Mouse (Mus musculus) forebrain, embryonic 12.5 days (tissue): ENCODE data around the gene Trim71. TPM values are rescaled to one million over a fixed set of nuclear protein-coding genes. Genes with fewer than 3 reads are reported as not detected.

Experiments
- ATAC-seq: fragments of 200-750 bp; cut with Nextera tagmentation; 2 replicates; pipeline ENCODE4 v1.8.0; 2017; ENCODE audit warnings: moderate TSS enrichment; ENCODE audit not compliant: low FRiP score
- H3K27ac ChIP-seq: fragments of 300-500 bp; sonication (generic); 2 replicates; pipeline ENCODE4 v1.5.1; 2016; ENCODE audit warnings: mild to moderate bottlenecking
- H3K27me3 ChIP-seq: fragments of 300-500 bp; sonication (generic); 2 replicates; pipeline ENCODE4 v1.6.1; 2016; ENCODE audit warnings: mild to moderate bottlenecking
- H3K36me3 ChIP-seq: fragments of 300-500 bp; sonication (generic); replicated peaks from 2 replicates; pipeline ENCODE4 v1.6.1; 2016; ENCODE audit warnings: mild to moderate bottlenecking
- H3K4me1 ChIP-seq: fragments of 300-500 bp; sonication (generic); 2 replicates; pipeline ENCODE4 v1.6.1; 2016
- H3K4me2 ChIP-seq: fragments of 300-500 bp; sonication (generic); 2 replicates; pipeline ENCODE4 v1.6.1; 2016; ENCODE audit warnings: mild to moderate bottlenecking, moderate library complexity
- H3K4me3 ChIP-seq: fragments of 300-500 bp; sonication (generic); replicated peaks from 2 replicates; pipeline ENCODE4 v1.5.1; 2016; ENCODE audit warnings: mild to moderate bottlenecking
- H3K9ac ChIP-seq: fragments of 300-500 bp; sonication (generic); 2 replicates; pipeline ENCODE4 v1.6.1; 2016; ENCODE audit warnings: mild to moderate bottlenecking
- H3K9me3 ChIP-seq: fragments of 300-500 bp; sonication (generic); 2 replicates; pipeline ENCODE4 v1.6.1; 2016
- WGBS: fragments of 180-500 bp; shearing (Covaris S2); methylation state at CpG from one replicate; pipeline ENCODE4 v1.1.7; 2016; 5-methylcytosine and 5-hydroxymethylcytosine counted together
- polyA plus RNA-seq: library from polyadenylated mRNA; unstranded; fragments of >200 nt; fragmentation: Nextera tagmentation; extraction: Ambion mirVana; gene quantifications from 2 replicates; pipeline ENCODE4 v1.2.1, GENCODE M21; 2016

Trim71 gene
- polyA plus RNA-seq, 1 experiment from 2014 or later, result 0.52 TPM

DNA sequence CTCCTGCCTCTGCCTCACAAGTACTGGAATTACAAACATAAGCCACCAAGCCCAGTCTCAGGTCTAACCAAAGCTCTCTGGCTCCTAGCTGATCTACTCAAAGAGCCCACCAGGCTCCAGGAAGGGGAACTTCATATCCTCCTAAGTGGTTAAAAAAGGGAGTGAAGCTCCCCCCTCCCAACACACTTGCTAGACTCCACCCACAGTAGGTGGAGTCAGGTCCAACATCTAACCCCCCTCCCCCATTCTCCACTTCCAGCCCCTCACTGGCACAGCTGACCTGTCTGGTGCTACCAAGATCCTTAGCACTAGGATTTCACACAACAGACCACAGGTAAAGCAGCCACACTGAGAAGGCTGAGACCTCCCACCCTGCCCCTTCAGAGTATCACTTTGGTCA is 10.3 kb downstream of the Trim71 start:
- Histone ChIP-seq H3K4me2 (no peak overlapping the region), H3K36me3 (no peaks in the 10 kb centered on the region), H3K4me1 (peaks cover 25% of the 10 kb centered on the region), H3K9ac (no peak overlapping the region), H3K27me3 (peaks cover 39% of the 10 kb centered on the region), H3K9me3 (no peaks in the 10 kb centered on the region), H3K4me3 (no peak overlapping the region), H3K27ac (no peak overlapping the region)
- no peak for ATAC-seq

DNA sequence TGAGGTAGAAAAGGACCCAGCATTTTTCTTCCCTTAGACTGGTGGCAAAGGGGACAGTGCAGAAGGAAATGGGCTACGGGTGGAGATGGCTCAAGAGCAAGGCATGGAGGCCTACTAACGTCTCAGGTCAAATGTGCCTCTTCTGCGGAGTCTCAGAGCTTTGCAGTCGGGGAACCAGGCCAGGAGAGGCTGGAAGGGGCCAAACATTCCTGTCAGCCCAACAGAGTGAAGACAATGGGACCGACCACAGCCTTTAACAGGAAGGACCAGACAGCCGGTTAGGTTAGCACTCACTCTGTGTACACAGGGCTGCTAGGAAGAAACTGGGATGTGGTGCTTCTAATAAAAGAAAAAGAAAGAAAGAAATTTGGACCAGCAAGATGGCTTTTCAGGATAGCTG is 14.1 kb downstream of the Trim71 start:
- no peak overlapping the region for H3K9ac ChIP-seq
- H3K36me3 ChIP-seq, result no peaks in the 10 kb centered on the region
- WGBS, result 14% methylated on average over 6 of the region's 6 CpGs
- no peak overlapping the region for H3K27ac ChIP-seq
- peaks cover 41% of the 10 kb centered on the region for H3K27me3 ChIP-seq
- no peak overlapping the region for H3K4me2 ChIP-seq
- H3K4me3 ChIP-seq, result no peak overlapping the region
- no peaks in the 10 kb centered on the region for H3K9me3 ChIP-seq
- H3K4me1 ChIP-seq, result peaks cover 50% of the 10 kb centered on the region
- no peak for ATAC-seq

DNA sequence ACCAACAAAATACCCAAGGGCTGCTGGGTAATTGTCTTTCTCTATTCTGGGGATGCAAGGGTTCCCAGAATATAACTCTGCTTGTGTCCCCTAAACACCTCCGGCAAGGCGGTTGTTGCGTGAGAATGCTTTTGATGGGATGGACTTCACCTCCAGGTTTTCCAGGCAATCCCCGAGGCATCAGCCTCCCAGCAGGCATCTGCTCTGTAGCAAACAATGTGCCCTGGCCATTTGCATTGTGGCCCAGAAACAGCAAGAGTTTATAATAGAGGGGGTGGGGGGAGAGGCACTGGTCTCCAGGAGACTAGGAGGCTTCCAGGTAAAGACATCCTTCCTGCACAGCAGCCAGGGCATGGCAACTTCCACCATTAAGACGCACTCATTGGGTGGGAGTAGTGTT is 15.1 kb downstream of the Trim71 start:
- Histone ChIP-seq H3K27me3 (peaks cover 47% of the 10 kb centered on the region), H3K4me3 (no peak overlapping the region), H3K9ac (no peak overlapping the region), H3K4me2 (0 out of 2 replicates have a peak overlapping the region, but pooled peaks have one; percentile 1), H3K27ac (no peak overlapping the region), H3K36me3 (no peaks in the 10 kb centered on the region), H3K4me1 (peaks cover 50% of the 10 kb centered on the region), H3K9me3 (no peaks in the 10 kb centered on the region)
- WGBS, result 11% methylated on average over 5 of the region's 5 CpGs
- no peak for ATAC-seq

DNA sequence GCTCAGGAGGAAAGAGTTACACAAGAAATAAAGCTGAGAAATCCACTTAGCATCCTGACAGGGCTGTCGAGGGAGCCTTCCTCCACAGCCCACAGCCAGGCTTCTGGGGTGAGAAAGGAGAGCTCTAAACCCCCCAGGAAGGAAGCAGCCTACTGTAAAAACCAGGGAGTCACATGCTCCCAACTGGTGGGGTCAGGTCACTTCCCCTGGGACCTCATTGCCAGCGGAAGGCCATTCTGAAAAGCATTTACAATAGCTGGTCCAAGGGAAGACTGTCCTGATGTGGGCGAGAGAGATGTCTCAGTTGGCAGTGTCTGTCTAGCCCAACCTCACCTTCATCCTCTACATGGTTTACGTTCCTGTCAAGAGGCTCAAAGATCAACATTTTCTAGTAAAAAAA is 15.7 kb downstream of the Trim71 start:
- Histone ChIP-seq H3K4me3 (no peak overlapping the region), H3K36me3 (no peaks in the 10 kb centered on the region), H3K27ac (0 out of 2 replicates have a peak overlapping the region, but pooled peaks have one; percentile 19), H3K9me3 (no peaks in the 10 kb centered on the region), H3K4me2 (no peak overlapping the region), H3K9ac (no peak overlapping the region), H3K27me3 (peaks cover 53% of the 10 kb centered on the region), H3K4me1 (peaks cover 52% of the 10 kb centered on the region)
- no peak for ATAC-seq
- 16% methylated on average over 4 of the region's 4 CpGs for WGBS

DNA sequence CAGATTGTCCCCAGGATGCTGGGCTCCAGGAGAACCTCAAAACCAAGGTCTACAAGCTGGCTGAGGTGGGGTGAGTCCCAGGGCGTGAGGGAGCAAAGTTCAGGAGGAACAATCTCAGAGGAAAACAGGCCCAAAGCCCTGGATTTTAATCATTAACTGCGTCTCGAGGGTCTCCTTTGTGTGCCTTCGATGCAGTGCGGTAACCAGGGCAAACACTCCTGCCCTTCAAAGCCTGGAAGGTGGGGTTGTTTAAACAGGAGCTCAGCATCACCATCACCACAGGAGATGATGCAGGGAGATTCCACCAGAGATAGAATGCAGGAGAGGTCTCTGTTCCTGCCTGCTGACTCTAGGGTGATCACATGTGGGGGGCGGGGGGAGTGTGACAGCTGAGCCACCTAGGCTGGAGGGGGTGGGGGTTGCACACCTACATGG is 16.5 kb downstream of the Trim71 start:
- no peak overlapping the region for H3K4me2 ChIP-seq
- 16% methylated on average over 6 of the region's 6 CpGs for WGBS
- H3K9me3 ChIP-seq, result no peaks in the 10 kb centered on the region
- H3K9ac ChIP-seq, result no peak overlapping the region
- no peak overlapping the region for H3K27ac ChIP-seq
- no peak for ATAC-seq
- H3K4me1 ChIP-seq, result peaks cover 52% of the 10 kb centered on the region
- H3K4me3 ChIP-seq, result no peak overlapping the region
- H3K27me3 ChIP-seq, result peaks cover 54% of the 10 kb centered on the region
- H3K36me3 ChIP-seq, result no peaks in the 10 kb centered on the region

DNA sequence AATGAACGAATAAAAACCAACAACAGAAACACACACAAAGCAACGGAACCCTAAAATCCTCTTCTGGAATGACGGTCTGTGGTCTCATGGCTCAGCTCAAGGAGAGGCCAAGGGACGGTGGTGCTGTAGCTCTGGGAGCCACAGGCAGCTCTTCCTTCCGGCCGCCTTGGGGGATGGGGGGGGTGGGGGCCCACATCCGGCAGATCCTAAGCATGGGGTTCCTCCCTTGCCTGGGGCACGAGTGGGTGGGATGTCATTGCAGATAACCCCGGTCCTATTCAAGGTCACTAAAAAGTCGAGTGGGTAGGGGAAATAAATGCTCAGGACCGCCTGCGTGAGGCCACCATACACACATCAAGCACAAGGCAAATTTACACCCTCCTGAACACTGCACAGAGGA is 17.4 kb downstream of the Trim71 start:
- ATAC-seq, result no peak
- H3K36me3 ChIP-seq, result no peaks in the 10 kb centered on the region
- H3K4me1 ChIP-seq, result peaks cover 52% of the 10 kb centered on the region
- H3K4me2 ChIP-seq, result no peak overlapping the region
- peaks cover 54% of the 10 kb centered on the region for H3K27me3 ChIP-seq
- H3K9ac ChIP-seq, result no peak overlapping the region
- 72% methylated on average over 12 of the region's 12 CpGs for WGBS
- H3K27ac ChIP-seq, result no peak overlapping the region
- no peaks in the 10 kb centered on the region for H3K9me3 ChIP-seq
- H3K4me3 ChIP-seq, result no peak overlapping the region

DNA sequence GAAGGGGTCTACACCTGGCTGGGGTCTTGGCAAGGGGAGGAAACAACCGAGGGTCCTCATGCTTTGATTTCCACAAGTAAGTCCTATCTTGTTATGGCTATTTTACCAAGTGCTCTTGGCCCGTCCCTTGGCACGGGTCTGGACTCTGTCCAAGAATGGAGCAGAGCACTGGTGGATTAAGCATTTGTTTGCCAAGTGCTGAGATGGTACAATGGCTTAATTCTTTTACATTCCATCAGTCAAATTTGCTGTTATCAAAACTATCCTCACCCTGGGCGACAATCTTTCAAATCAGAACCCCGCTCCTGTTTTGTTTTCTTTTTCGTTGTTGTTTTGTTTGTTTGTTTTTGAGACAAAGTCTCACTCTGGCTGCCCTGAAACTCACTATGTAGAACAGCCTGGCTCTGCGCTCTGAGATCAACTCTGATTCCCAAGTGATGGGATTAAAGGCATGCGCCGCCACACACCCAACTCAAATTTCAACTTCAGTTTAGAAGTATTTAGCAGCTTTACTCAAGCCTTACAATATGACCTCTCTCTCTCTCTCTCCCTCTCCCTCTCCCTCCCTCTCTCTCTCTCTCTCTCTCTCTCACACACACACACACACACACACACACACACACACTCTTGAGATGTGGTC is 19.3 kb downstream of the Trim71 start:
- ATAC-seq, result no peak
- WGBS, result 38% methylated on average over 9 of the region's 9 CpGs

DNA sequence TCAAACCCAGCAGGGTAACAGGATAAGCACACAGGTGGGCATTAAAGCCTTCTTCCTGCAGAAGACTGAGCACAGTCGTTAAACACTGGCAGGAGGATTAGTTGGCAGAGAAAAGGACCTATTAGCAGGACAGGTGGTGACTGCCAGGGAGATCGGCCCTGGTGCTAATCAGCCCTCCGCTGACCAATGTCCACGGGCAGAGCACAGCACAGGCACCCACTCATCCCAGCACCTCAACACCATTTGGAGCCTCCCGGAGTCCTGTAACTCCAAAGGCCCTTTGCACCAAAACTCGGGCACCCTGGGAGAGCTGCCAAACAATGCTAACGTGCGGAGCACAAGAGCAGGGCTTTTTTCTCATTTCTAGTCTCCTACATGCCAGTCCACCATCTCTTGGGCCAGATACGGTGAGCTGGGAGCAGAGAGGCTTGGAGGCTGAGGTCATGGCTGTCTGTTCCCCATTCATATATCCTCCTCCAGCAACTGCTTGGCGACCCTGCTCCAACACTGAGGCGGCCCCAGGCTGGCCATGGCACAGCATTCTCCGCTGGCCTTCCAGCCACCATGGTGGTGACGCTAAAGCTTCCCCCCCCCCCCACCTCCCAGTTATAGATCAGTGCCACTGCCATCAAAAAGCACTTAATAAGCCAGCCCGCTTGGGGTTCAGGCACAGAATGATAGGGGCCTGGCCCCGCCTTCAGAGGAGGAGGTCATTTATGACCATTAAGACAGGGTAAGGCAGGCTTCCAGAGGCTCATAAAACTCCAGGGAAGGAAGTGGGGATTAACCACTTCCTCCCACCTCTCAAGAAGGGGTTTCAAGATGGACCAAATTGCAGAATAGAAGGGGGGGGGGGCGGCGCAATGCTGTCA is 20.1 kb downstream of the Trim71 start:
- H3K27ac ChIP-seq, result no peak overlapping the region

More for the DNA sequence above, 19.3 kb downstream of the Trim71 start:
- H3K9ac ChIP-seq, result no peak overlapping the region
- H3K27me3 ChIP-seq, result peaks cover 44% of the 10 kb centered on the region
- H3K4me3 ChIP-seq, result no peak overlapping the region
- no peaks in the 10 kb centered on the region for H3K36me3 ChIP-seq
- H3K9me3 ChIP-seq, result no peaks in the 10 kb centered on the region
- peaks cover 55% of the 10 kb centered on the region for H3K4me1 ChIP-seq
- H3K27ac ChIP-seq, result no peak overlapping the region
- no peak overlapping the region for H3K4me2 ChIP-seq

DNA sequence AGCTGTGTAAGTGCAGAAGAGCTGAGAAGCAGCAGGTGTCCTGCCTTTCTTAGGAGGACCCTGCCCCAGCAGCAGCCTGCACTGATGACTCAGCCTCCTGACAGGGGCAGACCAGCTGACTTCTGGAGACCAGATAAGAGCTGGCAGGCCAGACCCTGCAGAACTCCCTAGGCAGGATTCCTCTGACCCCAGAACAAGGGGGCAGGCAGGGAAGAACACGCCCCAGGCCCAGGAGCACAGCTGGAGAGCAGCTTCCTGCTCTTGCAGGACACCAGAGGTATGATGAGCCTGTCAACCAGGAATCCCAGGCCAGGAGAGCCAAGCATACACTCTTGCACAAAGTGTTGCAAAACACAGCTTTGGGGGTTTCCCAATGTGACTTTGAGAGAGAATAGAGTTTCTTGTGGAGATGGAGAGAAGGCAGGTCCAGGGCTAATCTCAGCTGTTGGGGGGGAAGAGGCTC is 22.9 kb downstream of the Trim71 start:
- Histone ChIP-seq H3K27ac (no peak overlapping the region), H3K27me3 (peaks cover 25% of the 10 kb centered on the region), H3K9ac (no peak overlapping the region), H3K36me3 (no peaks in the 10 kb centered on the region), H3K4me1 (peaks cover 41% of the 10 kb centered on the region), H3K4me3 (no peak overlapping the region), H3K4me2 (no peak overlapping the region), H3K9me3 (no peaks in the 10 kb centered on the region)
- 62% methylated on average over 1 of the region's 1 CpGs for WGBS
- no peak for ATAC-seq

More for the DNA sequence above, 20.1 kb downstream of the Trim71 start:
- peaks cover 47% of the 10 kb centered on the region for H3K4me1 ChIP-seq
- no peak overlapping the region for H3K4me3 ChIP-seq
- H3K27me3 ChIP-seq, result peaks cover 39% of the 10 kb centered on the region
- no peak for ATAC-seq
- WGBS, result 63% methylated on average over 17 of the region's 17 CpGs
- H3K9ac ChIP-seq, result no peak overlapping the region
- H3K4me2 ChIP-seq, result no peak overlapping the region
- no peaks in the 10 kb centered on the region for H3K9me3 ChIP-seq
- H3K36me3 ChIP-seq, result no peaks in the 10 kb centered on the region

DNA sequence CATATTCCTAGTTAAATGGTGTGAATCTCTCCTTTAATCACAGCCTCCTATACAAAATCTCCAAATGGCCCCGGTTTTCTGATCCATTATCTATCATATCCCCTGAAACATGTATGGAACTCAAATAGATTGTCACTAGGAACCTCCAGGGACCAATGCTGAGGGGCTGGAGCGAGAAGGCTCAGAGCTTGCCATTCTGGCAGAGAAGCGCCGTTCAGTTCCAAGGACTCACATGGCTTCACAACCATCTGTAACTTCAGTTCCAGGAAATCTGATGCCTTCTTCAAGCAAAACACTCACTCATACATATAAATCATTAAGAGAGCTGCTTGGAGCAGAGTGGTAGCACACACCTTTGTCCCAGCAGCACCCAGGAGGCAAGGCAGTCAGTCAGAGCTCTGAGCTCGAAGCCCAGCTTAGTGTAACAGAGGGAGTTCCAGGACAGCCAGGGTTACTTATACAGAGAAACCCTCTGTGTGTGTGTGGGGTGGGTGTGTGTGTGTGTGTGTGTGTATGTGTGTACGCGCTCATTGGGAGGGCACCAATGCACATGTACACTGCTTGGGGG is 25.1 kb downstream of the Trim71 start:
- no peak overlapping the region for H3K9ac ChIP-seq
- no peaks in the 10 kb centered on the region for H3K9me3 ChIP-seq
- H3K27ac ChIP-seq, result no peak overlapping the region
- peaks cover 24% of the 10 kb centered on the region for H3K4me1 ChIP-seq
- WGBS, result 80% methylated on average over 7 of the region's 7 CpGs
- no peak overlapping the region for H3K4me3 ChIP-seq
- no peaks in the 10 kb centered on the region for H3K36me3 ChIP-seq
- H3K4me2 ChIP-seq, result no peak overlapping the region
- H3K27me3 ChIP-seq, result peaks cover 12% of the 10 kb centered on the region; the same call in 1 of the 2 replicates
- ATAC-seq, result no peak

DNA sequence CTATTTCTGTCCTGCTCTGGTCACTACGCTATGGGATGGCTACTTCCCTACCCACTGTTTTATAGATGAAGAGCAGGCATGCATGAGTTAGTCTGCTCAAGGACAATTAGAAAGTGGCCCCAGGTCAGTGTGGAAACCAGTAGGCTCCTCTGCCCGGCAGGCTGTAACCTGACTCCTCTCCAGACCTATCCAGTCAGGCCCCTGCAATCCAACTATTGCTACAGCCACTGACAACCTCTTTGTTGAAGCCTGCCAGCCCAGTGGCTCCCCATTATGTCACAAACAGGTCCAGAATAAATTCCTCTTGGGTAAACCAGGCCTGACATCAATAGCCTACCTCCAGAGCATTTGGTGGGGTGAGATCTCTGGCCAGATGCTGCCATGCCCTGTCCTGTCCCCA is 27.5 kb downstream of the Trim71 start:
- Histone ChIP-seq H3K27me3 (0 out of 2 replicates have a peak, but pooled peaks cover 7% of the 10 kb centered on the region), H3K4me3 (no peak overlapping the region), H3K9me3 (no peaks in the 10 kb centered on the region), H3K4me1 (peaks cover 19% of the 10 kb centered on the region), H3K4me2 (no peak overlapping the region), H3K36me3 (no peaks in the 10 kb centered on the region), H3K9ac (no peak overlapping the region), H3K27ac (no peak overlapping the region)
- WGBS, result 10% methylated on average over 2 of the region's 2 CpGs
- ATAC-seq, result peak; percentile 39; the same call in 1 of the 2 replicates

DNA sequence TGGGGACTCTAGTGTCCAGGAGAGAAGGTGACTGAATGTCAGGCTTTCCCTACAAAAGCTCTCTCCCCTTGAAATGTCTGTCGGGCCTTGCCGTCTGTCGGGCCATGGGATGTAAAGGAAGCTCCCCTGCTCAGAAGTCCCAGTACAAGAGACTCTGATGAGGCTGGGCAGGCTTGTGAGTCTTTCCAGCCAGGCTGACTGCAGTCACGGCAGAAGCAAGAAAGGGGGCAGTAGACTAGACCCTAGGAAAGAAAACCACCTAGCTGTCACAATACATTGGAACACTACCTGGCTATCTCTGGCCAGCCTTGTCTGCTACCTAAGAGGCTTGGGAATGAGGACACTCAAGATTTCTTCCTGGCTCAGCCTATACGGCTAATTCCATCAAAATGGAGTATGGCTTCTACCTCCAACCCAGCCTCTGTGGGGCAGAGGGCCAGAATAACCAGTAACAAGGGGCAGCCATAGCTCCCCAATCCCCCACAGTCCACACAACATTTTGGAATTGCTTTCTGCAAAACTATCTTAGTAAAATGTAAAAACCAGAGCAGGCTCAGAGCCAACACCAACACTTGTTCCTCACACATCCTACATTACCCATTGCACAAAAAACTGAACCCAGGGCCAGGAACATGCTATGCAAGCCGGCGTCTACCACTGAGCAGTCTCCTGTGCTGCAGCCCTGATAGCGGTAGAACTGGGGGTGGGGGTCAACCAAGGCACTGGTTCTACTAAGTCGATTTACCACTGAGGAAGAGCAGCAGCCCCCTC is 29.2 kb downstream of the Trim71 start:
- WGBS, result 82% methylated on average over 9 of the region's 9 CpGs
- H3K27me3 ChIP-seq, result 0 out of 2 replicates have a peak, but pooled peaks cover 3% of the 10 kb centered on the region
- no peaks in the 10 kb centered on the region for H3K36me3 ChIP-seq
- peaks cover 22% of the 10 kb centered on the region for H3K4me1 ChIP-seq
- no peaks in the 10 kb centered on the region for H3K9me3 ChIP-seq
- no peak overlapping the region for H3K27ac ChIP-seq
- H3K9ac ChIP-seq, result no peak overlapping the region
- H3K4me2 ChIP-seq, result no peak overlapping the region
- ATAC-seq, result no peak
- H3K4me3 ChIP-seq, result no peak overlapping the region
